Mouse (Mus musculus): ENCODE measurements at regions not wholly inside any gene's neighbourhood (a gene's known extent, or its start where the extent isn't known, plus 50 kb on each side); places are given as distances from the start of the nearest gene placed in this dataset.

- DNase-seq (ENCODE audit: extremely low spot score): no peak
These were observed 385.1 kb upstream of the Mon1b start for GRCm38 (mm10) chr8:113250264-113250663.

GRCm38 (mm10) chr8:113254076-113254475 is 381.3 kb upstream of the Mon1b start:
- DNase-seq (ENCODE audit: extremely low spot score): no peak

DNA sequence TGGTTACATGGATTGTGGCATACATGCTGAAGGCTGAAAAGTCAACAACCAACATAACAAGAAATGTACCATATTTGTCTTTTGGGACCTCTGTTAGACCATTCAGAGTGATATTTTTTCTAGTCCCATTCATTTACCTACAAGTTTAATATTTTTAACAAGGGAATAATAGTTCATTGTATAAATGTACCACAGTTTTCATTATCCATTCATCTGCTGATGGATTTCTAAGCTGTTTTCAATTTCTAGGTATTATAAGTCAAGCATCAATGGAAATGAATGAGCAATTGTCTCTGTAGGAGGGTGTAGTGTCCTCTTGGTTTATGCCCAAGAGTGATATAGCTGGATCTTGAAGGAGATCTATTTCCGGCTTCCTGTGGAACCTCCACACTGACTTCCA is 375.9 kb upstream of the Mon1b start:
- no peak for DNase-seq (ENCODE audit: extremely low spot score)

GRCm38 (mm10) chr8:113263296-113263695 is 372.1 kb upstream of the Mon1b start:
- DNase-seq (ENCODE audit: extremely low spot score): no peak

GRCm38 (mm10) chr8:113271262-113271661 is 364.1 kb upstream of the Mon1b start:
- no peak for DNase-seq (ENCODE audit: extremely low spot score)

GRCm38 (mm10) chr8:113300273-113300843 is 335.0 kb upstream of the Mon1b start:
- no peak for DNase-seq (ENCODE audit: extremely low spot score)

GRCm38 (mm10) chr8:113303426-113303825 is 332.0 kb upstream of the Mon1b start:
- no peak for DNase-seq (ENCODE audit: extremely low spot score)

DNA sequence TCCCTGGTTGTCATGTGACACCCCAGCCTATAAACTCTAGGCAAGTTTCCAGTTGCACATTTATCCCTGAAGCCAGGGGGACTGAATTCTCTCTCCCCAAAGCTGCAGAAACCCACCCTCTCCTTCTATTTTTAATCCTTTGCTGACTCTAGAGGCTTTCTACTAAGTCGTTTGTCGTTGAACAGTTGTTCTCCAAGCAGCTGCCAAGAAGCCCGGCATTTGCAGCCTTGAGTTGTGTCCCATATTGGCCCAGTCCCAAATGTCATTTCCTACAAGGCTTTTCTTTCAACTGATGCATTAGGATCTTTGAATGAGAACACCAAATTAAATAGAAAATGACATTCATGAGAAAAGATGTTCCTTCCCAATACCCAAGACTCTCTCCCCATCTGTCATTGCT is 318.2 kb upstream of the Mon1b start:
- no peak for DNase-seq (ENCODE audit: extremely low spot score)

DNA sequence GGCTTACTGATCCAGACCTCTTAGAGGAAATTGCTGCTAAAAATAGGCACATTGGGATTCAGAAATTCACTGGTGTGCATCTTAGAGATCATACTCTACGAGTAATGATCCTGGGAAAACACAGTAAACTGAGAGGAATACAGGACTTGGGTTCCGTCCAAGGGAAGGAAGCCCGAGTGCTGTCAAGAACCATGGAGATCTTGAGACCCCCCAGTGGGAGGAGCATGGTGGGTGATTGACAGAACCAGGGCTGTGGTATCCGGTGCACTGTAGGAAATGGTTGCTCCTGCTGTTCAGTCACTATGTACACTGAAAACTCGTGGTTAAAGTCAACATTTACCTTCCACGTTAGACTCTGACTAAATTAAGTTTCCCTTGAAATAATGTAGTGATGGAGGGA is 303.8 kb upstream of the Mon1b start:
- no peak for DNase-seq (ENCODE audit: extremely low spot score)

DNA sequence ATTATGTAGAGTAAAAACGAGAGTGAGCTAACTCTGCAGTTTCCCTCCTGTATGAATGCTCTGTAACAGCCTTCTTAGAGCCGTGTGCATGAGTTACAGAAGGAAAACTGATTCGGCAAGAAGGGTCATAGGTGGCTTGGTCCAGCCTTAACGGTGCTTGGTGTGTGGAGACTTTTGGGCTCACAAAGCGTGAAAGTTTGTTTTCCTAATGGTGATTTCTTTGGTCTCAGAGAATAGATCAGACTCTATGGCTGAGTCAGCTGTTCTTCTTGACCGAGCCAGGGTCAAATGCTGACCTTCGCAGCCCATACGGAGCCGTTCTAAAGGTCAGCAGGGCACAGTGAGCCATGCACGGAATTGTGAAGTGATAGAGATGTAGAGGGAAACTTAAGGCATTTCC is 294.1 kb upstream of the Mon1b start:
- DNase-seq (ENCODE audit: extremely low spot score): peak; percentile 9

- no peak for DNase-seq (ENCODE audit: extremely low spot score)
These were observed 273.5 kb upstream of the Mon1b start for GRCm38 (mm10) chr8:113361900-113362299.

DNA sequence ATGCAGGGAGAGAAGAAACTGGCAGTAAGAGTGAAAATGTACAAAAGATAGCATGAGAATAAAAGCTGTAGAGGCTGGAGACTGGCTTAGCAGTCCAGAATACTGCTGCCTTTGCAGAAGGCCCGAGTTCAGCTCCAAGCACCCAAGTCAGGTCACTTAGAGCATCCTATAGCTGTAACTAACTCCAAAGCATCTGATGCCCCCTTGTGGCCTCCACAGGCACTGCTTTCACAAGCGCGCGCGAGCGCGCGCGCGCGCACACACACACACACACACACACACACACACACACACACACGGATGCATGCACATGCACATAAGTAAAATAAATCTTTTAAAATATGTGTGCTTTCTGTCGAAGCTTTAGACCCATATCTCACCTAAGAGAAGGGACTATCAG is 271.2 kb upstream of the Mon1b start:
- DNase-seq (ENCODE audit: extremely low spot score): no peak

GRCm38 (mm10) chr8:113383517-113383916 is 251.9 kb upstream of the Mon1b start:
- no peak for DNase-seq (ENCODE audit: extremely low spot score)

DNA sequence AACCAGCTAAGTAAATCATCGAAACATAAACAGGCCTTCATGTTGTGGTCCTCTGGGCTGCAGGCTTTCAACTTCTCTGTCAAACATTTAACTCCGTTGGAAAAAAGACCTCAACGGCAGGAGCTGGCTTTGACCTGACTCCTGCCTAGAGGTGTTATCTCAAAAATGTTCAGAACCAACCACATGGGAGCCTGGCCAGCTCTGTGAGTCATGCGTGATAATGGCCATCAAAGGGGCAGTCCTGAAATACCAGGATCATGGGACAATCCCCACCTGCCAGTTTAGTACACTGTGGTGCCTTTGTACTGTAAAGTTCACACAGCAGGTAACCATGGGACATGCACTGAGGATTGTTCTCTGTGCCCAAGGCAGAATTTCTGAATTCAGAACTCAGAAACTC is 251.4 kb upstream of the Mon1b start:
- no peak for DNase-seq (ENCODE audit: extremely low spot score)

DNA sequence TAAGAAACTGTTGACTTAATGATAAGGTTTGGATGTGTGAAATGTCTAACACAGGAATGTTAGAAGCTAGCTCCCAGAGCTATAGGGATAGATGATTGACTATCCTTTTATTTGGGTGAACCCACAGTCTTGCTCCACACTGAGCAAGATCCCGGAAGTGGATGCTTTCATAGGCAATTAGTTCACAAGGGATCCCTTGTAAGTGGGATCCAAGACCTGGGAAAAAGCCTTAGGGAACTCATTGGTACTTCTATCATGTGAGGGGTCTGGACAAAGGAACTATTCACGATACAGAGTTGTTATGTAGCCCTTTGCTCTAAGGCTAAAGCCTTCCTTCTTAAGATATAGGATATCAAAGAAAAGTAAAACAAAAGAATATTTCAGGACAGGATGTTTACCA is 245.9 kb upstream of the Mon1b start:
- no peak for DNase-seq (ENCODE audit: extremely low spot score)

DNA sequence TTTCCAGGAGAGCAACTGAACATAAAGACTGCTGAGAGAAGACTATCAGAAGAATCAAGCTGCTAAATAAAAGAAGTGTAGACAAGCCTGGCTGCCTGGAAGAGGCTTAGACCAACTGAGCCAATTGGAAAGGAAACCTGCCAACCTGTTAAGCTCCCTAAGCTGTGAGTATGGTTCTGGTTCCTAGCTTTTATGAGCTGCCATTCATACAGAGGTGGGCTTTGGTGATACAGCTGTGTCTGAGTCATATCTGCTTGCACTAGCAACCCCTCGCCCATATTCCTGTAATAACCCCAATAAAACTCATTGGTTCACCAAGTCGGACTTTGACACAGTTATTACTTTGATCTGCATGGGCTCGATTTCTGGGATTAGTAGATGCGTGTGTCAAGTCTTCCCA is 245.3 kb upstream of the Mon1b start:
- DNase-seq (ENCODE audit: extremely low spot score): no peak

GRCm38 (mm10) chr8:113394319-113394718 is 241.1 kb upstream of the Mon1b start:
- no peak for DNase-seq (ENCODE audit: extremely low spot score)

DNA sequence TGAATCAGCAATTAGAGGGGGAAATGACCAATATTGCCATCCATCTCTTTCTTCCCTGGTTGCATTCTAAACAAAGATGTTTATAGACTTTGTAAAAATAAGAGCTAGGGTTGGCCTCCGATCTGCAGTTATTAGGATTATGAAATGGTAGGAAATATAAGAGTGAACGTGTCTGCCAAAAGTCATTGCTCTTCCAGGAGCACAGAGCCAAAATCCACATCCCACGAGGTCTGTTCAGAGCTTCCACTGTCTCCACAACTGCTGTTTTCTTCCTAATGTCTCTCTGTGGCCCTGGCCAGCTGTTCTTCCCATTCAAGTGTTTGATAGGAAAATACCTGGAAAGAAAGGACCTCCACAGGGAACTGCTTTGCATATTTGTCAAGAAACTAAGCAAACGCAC is 230.2 kb upstream of the Mon1b start:
- no peak for DNase-seq (ENCODE audit: extremely low spot score)

- no peak for DNase-seq (ENCODE audit: extremely low spot score)
These were observed 216.0 kb upstream of the Mon1b start for GRCm38 (mm10) chr8:113419352-113419751.

DNA sequence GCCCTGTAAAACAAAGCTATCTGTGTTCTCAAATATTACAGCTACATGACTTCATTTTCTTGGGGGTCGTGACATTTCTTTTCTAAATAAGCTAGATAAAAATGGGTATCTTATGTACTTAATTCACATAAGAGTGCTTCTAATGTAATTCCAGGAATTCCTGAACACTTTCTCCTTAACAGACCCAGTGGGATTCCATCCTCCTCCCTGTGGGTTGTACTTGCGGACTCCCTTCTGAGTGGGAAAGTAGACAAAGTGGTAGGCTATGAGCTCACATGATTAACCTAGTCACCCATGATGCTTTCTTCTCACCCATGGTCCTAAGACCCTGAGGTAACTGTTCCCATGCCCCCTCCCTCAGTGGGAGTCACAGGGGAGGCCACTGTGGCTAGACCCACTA is 212.7 kb upstream of the Mon1b start:
- no peak for DNase-seq (ENCODE audit: extremely low spot score)

- DNase-seq (ENCODE audit: extremely low spot score): no peak
These were observed 196.3 kb upstream of the Mon1b start for GRCm38 (mm10) chr8:113439088-113439487.

GRCm38 (mm10) chr8:113454022-113454421 is 181.4 kb upstream of the Mon1b start:
- DNase-seq (ENCODE audit: extremely low spot score): no peak

DNA sequence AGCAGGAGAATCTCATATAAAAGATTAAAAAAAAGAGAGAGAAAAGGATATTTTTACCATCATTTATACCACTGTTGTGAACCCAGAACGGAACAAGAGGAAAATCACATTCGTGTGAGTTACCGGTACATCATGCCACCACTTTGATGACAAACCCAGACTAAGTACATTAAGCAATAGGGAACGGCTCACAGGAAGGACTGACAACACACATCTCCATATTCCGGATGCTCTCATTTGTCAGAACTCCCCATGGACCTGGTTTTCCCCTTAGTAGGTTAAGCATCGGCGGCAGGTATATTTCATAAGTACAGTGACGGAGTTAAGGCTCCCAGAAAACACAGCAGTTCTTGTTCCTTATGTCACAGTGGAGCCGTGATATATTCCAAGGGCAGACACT is 170.8 kb upstream of the Mon1b start:
- no peak for DNase-seq (ENCODE audit: extremely low spot score)

DNA sequence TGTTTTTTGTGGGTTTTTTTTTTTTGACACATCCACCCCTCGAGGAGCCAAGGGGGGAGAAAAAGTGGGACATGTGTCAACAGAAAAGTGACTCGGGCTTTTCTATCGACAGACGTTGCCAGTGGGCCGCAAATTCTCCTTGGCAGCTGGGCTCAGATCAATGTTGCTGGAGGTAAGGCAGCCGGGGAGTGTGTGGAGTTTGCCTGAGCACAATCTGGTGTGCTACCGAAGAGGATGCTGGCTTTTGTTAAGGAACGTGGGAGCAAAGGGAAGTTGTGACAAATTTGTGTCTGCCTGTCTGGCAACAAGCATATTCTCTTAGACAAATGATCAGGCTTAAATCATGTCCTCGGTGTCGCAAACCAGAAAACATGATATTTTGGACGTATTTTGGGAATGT is 170.2 kb upstream of the Mon1b start:
- no peak for DNase-seq (ENCODE audit: extremely low spot score)

GRCm38 (mm10) chr8:113466683-113467082 is 168.7 kb upstream of the Mon1b start:
- DNase-seq (ENCODE audit: extremely low spot score): no peak

All from embryo, embryonic 9.5 days (tissue).